Mouse (Mus musculus) hindlimb bud, embryonic 11.5 days (tissue): ENCODE results near the gene Inha.

Experiments
- DNase-seq: peaks from one replicate; pipeline ENCODE4 v3.0.0-alpha.2; 2012; ENCODE audit warnings: low read depth, low spot score; ENCODE audit errors: extremely low spot score

Inha gene

GRCm38 (mm10) chr1:75507006-75507405, at the start of gene Inha:
Gene Inha, plus strand, starts transcription at chr1:75507077.
- no peak for DNase-seq

- DNase-seq = no peak
These were observed 49.2 kb upstream of the Inha start for GRCm38 (mm10) chr1:75457710-75458024.

- no peak for DNase-seq
These were observed 48.7 kb upstream of the Inha start for GRCm38 (mm10) chr1:75458025-75458788.

- no peak for DNase-seq
These were observed 47.8 kb upstream of the Inha start for GRCm38 (mm10) chr1:75458789-75459684.

- DNase-seq = no peak
These were observed 46.6 kb upstream of the Inha start for GRCm38 (mm10) chr1:75460297-75460696.

- DNase-seq = no peak
These were observed 44.2 kb upstream of the Inha start for GRCm38 (mm10) chr1:75462636-75463035.

- no peak for DNase-seq
These were observed 43.1 kb upstream of the Inha start for GRCm38 (mm10) chr1:75463652-75464204.

- DNase-seq = peak; percentile 87
These were observed 39.5 kb upstream of the Inha start for GRCm38 (mm10) chr1:75467215-75467927.

- no peak for DNase-seq
These were observed 37.5 kb upstream of the Inha start for GRCm38 (mm10) chr1:75469287-75469825.

GRCm38 (mm10) chr1:75476441-75476840, 30.4 kb upstream of the Inha start:
- no peak for DNase-seq

GRCm38 (mm10) chr1:75477264-75477965, 29.5 kb upstream of the Inha start:
- DNase-seq = no peak

- DNase-seq = no peak
These were observed 28.9 kb upstream of the Inha start for GRCm38 (mm10) chr1:75477966-75478290.

- no peak for DNase-seq
These were observed 28.4 kb upstream of the Inha start for GRCm38 (mm10) chr1:75478497-75478896.

GRCm38 (mm10) chr1:75478916-75479634, 27.8 kb upstream of the Inha start, which contains the start of the genes Chpf and Tmem198:
Gene Chpf, minus strand, starts transcription at chr1:75479307.
Gene Tmem198, plus strand, starts transcription at chr1:75479532.
- DNase-seq = peak; percentile 78

- DNase-seq = no peak
These were observed 27.3 kb upstream of the Inha start for GRCm38 (mm10) chr1:75479635-75479989.

- no peak for DNase-seq
These were observed 26.8 kb upstream of the Inha start for GRCm38 (mm10) chr1:75480036-75480435.

- no peak for DNase-seq
These were observed 26.1 kb upstream of the Inha start for GRCm38 (mm10) chr1:75480735-75481134.

GRCm38 (mm10) chr1:75486561-75486960, 20.3 kb upstream of the Inha start:
- DNase-seq = no peak

GRCm38 (mm10) chr1:75487040-75487404, 19.9 kb upstream of the Inha start:
- DNase-seq = no peak
